Mouse (Mus musculus): Measurements from ENCODE around the gene 2610318N02Rik.
"Not testable (repeated sequence)": the region's sequence is repeated elsewhere in the genome, so short reads cannot be mapped to it uniquely, and the experiment has no call there.

2610318N02Rik gene

GRCm38 (mm10) chr16:17124871-17125520 lies at the start of gene 2610318N02Rik:
Gene 2610318N02Rik (minus strand): TSS chr16:17125167.
- DNase-seq (ENCODE audit: low spot score): peak; percentile 79

GRCm38 (mm10) chr16:17168049-17168448 lies 43.1 kb upstream of the 2610318N02Rik start:
- DNase-seq (ENCODE audit: low spot score): no peak

GRCm38 (mm10) chr16:17167179-17167578 lies 42.2 kb upstream of the 2610318N02Rik start:
- no peak for DNase-seq (ENCODE audit: low spot score)

- DNase-seq (ENCODE audit: low spot score): not testable (repeated sequence)
Observed at GRCm38 (mm10) chr16:17165478-17165877, 40.5 kb upstream of the 2610318N02Rik start.

- DNase-seq (ENCODE audit: low spot score): no peak
Observed at GRCm38 (mm10) chr16:17154346-17154745, 29.4 kb upstream of the 2610318N02Rik start.

- no peak for DNase-seq (ENCODE audit: low spot score)
Observed at GRCm38 (mm10) chr16:17151874-17152273, 26.9 kb upstream of the 2610318N02Rik start.

- no peak for DNase-seq (ENCODE audit: low spot score)
Observed at GRCm38 (mm10) chr16:17150520-17151258, 25.7 kb upstream of the 2610318N02Rik start.

- peak; percentile 15 for DNase-seq (ENCODE audit: low spot score)
Observed at GRCm38 (mm10) chr16:17148084-17148483, 23.1 kb upstream of the 2610318N02Rik start.

- DNase-seq (ENCODE audit: low spot score): peak; percentile 24
Observed at GRCm38 (mm10) chr16:17147391-17147929, 22.5 kb upstream of the 2610318N02Rik start.

GRCm38 (mm10) chr16:17146772-17147235 lies 21.8 kb upstream of the 2610318N02Rik start, which contains the start of gene Ccdc116:
Gene Ccdc116 (minus strand): TSS chr16:17147229.
- peak; percentile 83 for DNase-seq (ENCODE audit: low spot score)

GRCm38 (mm10) chr16:17144339-17144738 lies 19.4 kb upstream of the 2610318N02Rik start, which contains the start of gene Ydjc:
Gene Ydjc (plus strand): TSS chr16:17144621.
- DNase-seq (ENCODE audit: low spot score): no peak

- no peak for DNase-seq (ENCODE audit: low spot score)
Observed at GRCm38 (mm10) chr16:17137355-17137754, 12.4 kb upstream of the 2610318N02Rik start.

- no peak for DNase-seq (ENCODE audit: low spot score)
Observed at GRCm38 (mm10) chr16:17132906-17133200, 7.9 kb upstream of the 2610318N02Rik start.

- DNase-seq (ENCODE audit: low spot score): peak; percentile 97
Observed at GRCm38 (mm10) chr16:17132089-17132905, 7.3 kb upstream of the 2610318N02Rik start, which contains the start of gene Sdf2l1. Gene Sdf2l1 (minus strand): TSS chr16:17132383.

- no peak for DNase-seq (ENCODE audit: low spot score)
Observed at GRCm38 (mm10) chr16:17131191-17132088, 6.5 kb upstream of the 2610318N02Rik start.

- peak; percentile 52 for DNase-seq (ENCODE audit: low spot score)
Observed at GRCm38 (mm10) chr16:17127292-17127691, 2.3 kb upstream of the 2610318N02Rik start.

- no peak for DNase-seq (ENCODE audit: low spot score)
Observed at GRCm38 (mm10) chr16:17124119-17124870, 672 bp downstream of the 2610318N02Rik start.

GRCm38 (mm10) chr16:17121569-17121968 lies 3.4 kb downstream of the 2610318N02Rik start:
- no peak for DNase-seq (ENCODE audit: low spot score)

- DNase-seq (ENCODE audit: low spot score): no peak
Observed at GRCm38 (mm10) chr16:17117309-17117799, 7.6 kb downstream of the 2610318N02Rik start.
